Mouse (Mus musculus): ENCODE results near the gene Olfr149. TPM values are rescaled to one million over a fixed set of nuclear protein-coding genes. Genes with fewer than 3 reads are reported as not detected.

Gene Olfr149
- not detected in 2 replicates for polyA plus RNA-seq (2015; fragmentation: Nextera tagmentation; extraction: Ambion mirVana)

DNA sequence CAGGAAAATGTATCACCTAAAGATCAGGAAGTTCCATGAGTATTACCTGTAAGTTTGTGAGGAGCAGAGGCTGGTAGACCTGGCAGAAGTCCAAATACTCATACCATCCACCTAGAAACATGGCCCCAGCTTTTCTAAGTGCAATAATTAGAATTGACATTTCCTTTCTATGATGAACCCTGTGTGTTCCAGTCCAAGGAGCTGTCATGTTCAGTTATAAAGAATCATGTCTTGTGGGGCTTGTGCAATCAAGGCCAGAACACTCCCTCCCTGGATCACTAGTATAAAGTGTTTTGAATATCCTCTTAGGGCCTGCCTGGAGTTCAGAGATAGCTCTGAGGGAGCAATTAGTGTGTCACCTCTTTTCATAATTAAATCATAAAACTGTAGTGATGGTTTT, at the start of gene Olfr149:
Gene Olfr149 (minus strand): TSS at position 101 of the 400 bp plus-strand sequence.

DNA sequence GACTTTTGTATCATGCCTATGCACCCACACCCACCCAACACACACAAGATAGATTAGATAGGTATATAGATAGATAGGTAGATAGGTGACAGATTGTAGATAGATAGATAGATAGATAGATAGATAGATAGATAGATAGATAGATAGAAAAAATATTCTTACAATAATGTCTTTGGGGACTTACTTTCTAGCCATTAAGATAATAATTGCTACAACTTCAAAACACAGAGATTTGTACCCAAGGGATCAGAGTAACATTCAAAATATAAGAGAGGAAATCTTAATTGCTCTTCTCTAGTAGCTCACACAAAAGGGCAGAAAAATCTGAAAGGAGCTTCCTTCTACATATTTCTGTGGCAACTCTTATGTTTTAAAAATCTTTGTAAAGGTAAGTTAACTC, 39.0 kb upstream of the Olfr149 start, which contains the start of gene Olfr967:
Gene Olfr967 (plus strand): TSS at position 301 of the 400 bp plus-strand sequence.

DNA sequence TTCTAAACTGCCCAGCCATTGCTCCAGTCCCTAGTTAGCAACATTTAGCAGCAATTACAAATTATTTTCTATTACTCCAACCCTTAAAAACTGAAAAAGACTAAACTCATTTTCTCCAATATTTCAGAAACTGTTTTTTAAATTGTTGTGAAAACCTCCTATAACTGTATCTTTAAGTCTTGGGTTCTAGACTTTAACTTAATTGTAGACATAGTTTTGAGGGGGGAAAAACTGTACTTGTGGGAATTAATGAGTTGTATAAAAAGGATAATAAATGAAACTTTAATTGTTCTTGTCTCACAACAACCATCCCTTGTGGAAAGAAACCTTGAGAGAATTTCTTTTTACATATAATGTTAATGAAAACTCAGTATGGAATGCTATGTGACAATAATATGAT, 23.8 kb upstream of the Olfr149 start, which contains the start of gene Olfr150:
Gene Olfr150 (plus strand): TSS at position 301 of the 400 bp plus-strand sequence.

DNA sequence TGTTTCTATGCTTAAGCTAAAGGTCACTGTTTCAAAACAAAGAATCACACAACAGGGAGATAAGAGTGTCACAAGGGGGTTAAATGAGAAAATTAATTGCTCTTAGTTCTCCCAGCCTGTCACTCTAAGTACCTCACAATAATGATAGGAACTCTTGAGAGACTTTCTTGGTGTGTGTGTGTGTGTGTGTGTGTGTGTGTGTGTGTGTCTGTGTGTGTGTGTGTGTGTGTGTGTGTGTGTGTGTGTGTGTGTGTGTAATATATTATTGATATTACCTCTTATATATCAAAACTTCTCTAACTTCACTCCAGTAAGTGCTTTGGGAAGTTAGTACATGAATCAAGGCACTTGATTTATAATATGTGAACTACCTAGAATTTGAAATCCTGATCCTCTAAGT, 4.1 kb upstream of the Olfr149 start, which contains the start of gene Olfr965:
Gene Olfr965 (plus strand): TSS at position 301 of the 400 bp plus-strand sequence.

DNA sequence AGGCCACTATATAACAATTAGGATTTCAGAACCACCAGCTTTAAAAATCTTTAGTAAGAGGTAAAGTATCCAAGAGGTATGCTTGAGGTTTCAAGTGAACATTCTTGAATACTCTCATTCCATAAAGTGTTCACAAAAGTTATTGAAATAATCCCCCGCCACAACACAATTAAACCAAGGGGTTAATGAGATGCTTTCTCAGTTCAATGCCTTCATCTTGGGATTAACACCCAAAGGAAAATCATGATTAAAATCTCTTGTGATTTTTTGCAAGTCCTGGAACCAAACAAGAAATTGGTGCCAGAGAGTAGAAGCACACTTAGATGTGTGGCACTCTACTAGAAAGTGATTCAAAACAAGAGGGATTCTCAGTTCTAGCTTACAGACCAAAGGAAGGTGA, 40.0 kb downstream of the Olfr149 start, which contains the start of gene Olfr963:
Gene Olfr963 (plus strand): TSS at position 301 of the 400 bp plus-strand sequence.

Other genes with a start within 250 kb of the Olfr149 start
- not detected in 2 replicates for gene Olfr955, start 235.2 kb downstream of the Olfr149 start, polyA plus RNA-seq (2015; fragmentation: Nextera tagmentation; extraction: Ambion mirVana)
- not detected in 2 replicates for gene Olfr44, start 213.1 kb downstream of the Olfr149 start, polyA plus RNA-seq (2015; fragmentation: Nextera tagmentation; extraction: Ambion mirVana)
- not detected in 2 replicates for gene Olfr957, start 191.3 kb downstream of the Olfr149 start, polyA plus RNA-seq (2015; fragmentation: Nextera tagmentation; extraction: Ambion mirVana)
- not detected in 2 replicates for gene Olfr958, start 153.1 kb downstream of the Olfr149 start, polyA plus RNA-seq (2015; fragmentation: Nextera tagmentation; extraction: Ambion mirVana)
- gene Olfr959, start 131.5 kb downstream of the Olfr149 start, polyA plus RNA-seq (2015; fragmentation: Nextera tagmentation; extraction: Ambion mirVana): not detected in 2 replicates
- 16.3 and 17.9 TPM in 2 replicates for gene AW551984, start 102.7 kb downstream of the Olfr149 start, polyA plus RNA-seq (2015; fragmentation: Nextera tagmentation; extraction: Ambion mirVana)
- not detected in 2 replicates for gene Olfr148, start 96.5 kb downstream of the Olfr149 start, polyA plus RNA-seq (2015; fragmentation: Nextera tagmentation; extraction: Ambion mirVana)
- gene Olfr960, start 85.7 kb downstream of the Olfr149 start, polyA plus RNA-seq (2015; fragmentation: Nextera tagmentation; extraction: Ambion mirVana): not detected in 2 replicates
- not detected in 2 replicates for gene Olfr961, start 62.0 kb downstream of the Olfr149 start, polyA plus RNA-seq (2015; fragmentation: Nextera tagmentation; extraction: Ambion mirVana)
- gene Olfr963, start 39.9 kb downstream of the Olfr149 start, polyA plus RNA-seq (2015; fragmentation: Nextera tagmentation; extraction: Ambion mirVana): not detected in 2 replicates
- not detected in 2 replicates for gene Olfr965, start 4.2 kb upstream of the Olfr149 start, polyA plus RNA-seq (2015; fragmentation: Nextera tagmentation; extraction: Ambion mirVana)
- not detected in 2 replicates for gene Olfr150, start 23.9 kb upstream of the Olfr149 start, polyA plus RNA-seq (2015; fragmentation: Nextera tagmentation; extraction: Ambion mirVana)
- not detected in 2 replicates for gene Olfr967, start 39.1 kb upstream of the Olfr149 start, polyA plus RNA-seq (2015; fragmentation: Nextera tagmentation; extraction: Ambion mirVana)
- gene Olfr968, start 76.1 kb upstream of the Olfr149 start, polyA plus RNA-seq (2015; fragmentation: Nextera tagmentation; extraction: Ambion mirVana): not detected in 2 replicates
- not detected in 2 replicates for gene Olfr969, start 83.8 kb upstream of the Olfr149 start, polyA plus RNA-seq (2015; fragmentation: Nextera tagmentation; extraction: Ambion mirVana)
- gene Olfr970, start 101.7 kb upstream of the Olfr149 start, polyA plus RNA-seq (2015; fragmentation: Nextera tagmentation; extraction: Ambion mirVana): not detected in 2 replicates
- gene Olfr971, start 129.8 kb upstream of the Olfr149 start, polyA plus RNA-seq (2015; fragmentation: Nextera tagmentation; extraction: Ambion mirVana): not detected in 2 replicates
- not detected in 2 replicates for gene Olfr972, start 159.3 kb upstream of the Olfr149 start, polyA plus RNA-seq (2015; fragmentation: Nextera tagmentation; extraction: Ambion mirVana)
- gene Olfr229, start 200.2 kb upstream of the Olfr149 start, polyA plus RNA-seq (2015; fragmentation: Nextera tagmentation; extraction: Ambion mirVana): not detected in 2 replicates
- gene Olfr974, start 230.4 kb upstream of the Olfr149 start, polyA plus RNA-seq (2015; fragmentation: Nextera tagmentation; extraction: Ambion mirVana): not detected in 2 replicates
- gene Olfr975, start 244.9 kb upstream of the Olfr149 start, polyA plus RNA-seq (2015; fragmentation: Nextera tagmentation; extraction: Ambion mirVana): not detected in 2 replicates